Mouse (Mus musculus) intestine, embryonic 16.5 days (tissue): ENCODE measurements around the gene Furin. TPM values are rescaled to one million over a fixed set of nuclear protein-coding genes. Genes with fewer than 3 reads are reported as not detected.
A peak's percentile ranks its signal among the peaks of the same experiment; 100 is the strongest.

Source experiments
- ATAC-seq: fragments of 200-750 bp; cut with Nextera tagmentation; 2 replicates; pipeline ENCODE4 v1.8.0; 2017; ENCODE audit warnings: moderate TSS enrichment, moderate library complexity
- H3K27ac ChIP-seq: fragments of 300-500 bp; sonication (generic); 2 replicates; pipeline ENCODE4 v1.5.1; 2014; ENCODE audit warnings: mild to moderate bottlenecking, low read length
- H3K27me3 ChIP-seq: fragments of 300-500 bp; sonication (generic); replicated peaks from 2 replicates; pipeline ENCODE4 v1.6.1; 2014; ENCODE audit warnings: low read length, control low read depth, mixed read lengths; ENCODE audit not compliant: control insufficient read depth, insufficient read depth
- H3K36me3 ChIP-seq: fragments of 300-500 bp; sonication (generic); 2 replicates; pipeline ENCODE4 v1.6.1; 2014; ENCODE audit warnings: low read length, control low read depth; ENCODE audit not compliant: control insufficient read depth, insufficient read depth
- H3K4me1 ChIP-seq: fragments of 300-500 bp; sonication (generic); 2 replicates; pipeline ENCODE4 v1.6.1; 2014; ENCODE audit warnings: low read length, control low read depth, mixed read lengths; ENCODE audit not compliant: control insufficient read depth, insufficient read depth
- H3K4me2 ChIP-seq: fragments of 300-500 bp; sonication (generic); 2 replicates; pipeline ENCODE4 v1.6.1; 2014; ENCODE audit warnings: low read depth, low read length, control low read depth
- H3K4me3 ChIP-seq: fragments of 300-500 bp; sonication (generic); 2 replicates; pipeline ENCODE4 v1.5.1; 2014; ENCODE audit warnings: mild to moderate bottlenecking, low read length
- H3K9ac ChIP-seq: fragments of 300-500 bp; sonication (generic); 2 replicates; pipeline ENCODE4 v1.6.1; 2014; ENCODE audit warnings: low read depth, low read length
- H3K9me3 ChIP-seq: fragments of 300-500 bp; sonication (generic); 2 replicates; pipeline ENCODE4 v1.6.1; 2016; ENCODE audit warnings: low read length, control low read depth; ENCODE audit not compliant: control insufficient read depth
- WGBS: fragments of 180-500 bp; shearing (Covaris S2); extraction: QIAGEN DNeasy Blood & Tissue Kit; methylation state at CpG from one replicate; pipeline ENCODE4 v1.1.7; 2014; 5-methylcytosine and 5-hydroxymethylcytosine counted together
- polyA plus RNA-seq: library from polyadenylated mRNA; unstranded; fragments of >200 nt; fragmentation: Nextera tagmentation; extraction: Ambion mirVana; gene quantifications from 2 replicates; pipeline ENCODE4 v1.2.1, GENCODE M21; 2015

Gene Furin
- polyA plus RNA-seq, 1 experiment from 2014 or later, result 7.8 TPM

- H3K27ac ChIP-seq, result peak overlapping the region; percentile 45; the same call in 1 of the 2 replicates
- H3K36me3 ChIP-seq, result 0 out of 2 replicates have a peak, but pooled peaks cover 2% of the 10 kb centered on the region
- 25% methylated on average over 19 of the region's 19 CpGs for WGBS
- peaks cover 21% of the 10 kb centered on the region for H3K4me1 ChIP-seq
- H3K9me3 ChIP-seq, result no peaks in the 10 kb centered on the region
- H3K4me3 ChIP-seq, result peak overlapping the region; percentile 65
- peak overlapping the region; percentile 89 for H3K9ac ChIP-seq
- peak overlapping the region; percentile 88 for H3K4me2 ChIP-seq
- H3K27me3 ChIP-seq, result no peaks in the 10 kb centered on the region
- peak; percentile 4; the same call in 1 of the 2 replicates for ATAC-seq
These were observed 61.8 kb downstream of the Furin start for GRCm38 (mm10) chr7:80343270-80344018.

GRCm38 (mm10) chr7:80342858-80343257 lies 62.4 kb downstream of the Furin start, which contains the start of gene Hddc3:
Gene Hddc3 (plus strand): TSS chr7:80343104.
- under 1% methylated on average over 25 of the region's 25 CpGs for WGBS

DNA sequence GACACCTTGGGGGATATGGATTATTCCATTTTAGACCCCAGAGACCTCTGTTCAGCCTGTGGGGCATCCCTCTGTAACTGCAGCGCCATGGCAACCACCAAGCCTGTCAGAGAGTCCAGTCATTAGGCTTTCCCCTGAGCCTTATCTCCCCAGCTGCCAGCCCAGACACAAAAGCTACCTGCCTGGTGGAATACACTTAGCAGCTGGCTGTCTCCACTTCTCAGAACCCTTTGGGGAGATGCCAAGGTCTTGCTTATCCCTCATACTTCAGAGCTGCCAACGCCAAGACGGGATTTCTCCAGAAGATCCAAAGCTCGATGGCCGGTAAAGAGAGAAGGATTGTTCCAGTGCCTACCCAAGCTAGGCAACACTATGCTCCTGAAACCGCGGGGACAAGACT lies 63.4 kb downstream of the Furin start:
- Histone ChIP-seq H3K4me3 (no peak overlapping the region), H3K4me1 (peaks cover 26% of the 10 kb centered on the region), H3K9ac (no peak overlapping the region), H3K27me3 (no peaks in the 10 kb centered on the region), H3K36me3 (0 out of 2 replicates have a peak, but pooled peaks cover 3% of the 10 kb centered on the region), H3K27ac (no peak overlapping the region), H3K9me3 (no peaks in the 10 kb centered on the region), H3K4me2 (no peak overlapping the region)
- ATAC-seq, result no peak
- WGBS, result 77% methylated on average over 7 of the region's 7 CpGs

More at GRCm38 (mm10) chr7:80342858-80343257, 62.4 kb downstream of the Furin start, which contains the start of gene Hddc3:
- peak within 1 kb of the TSS; percentile 88 for H3K4me2 ChIP-seq
- no peaks in the 10 kb centered on the region for H3K27me3 ChIP-seq
- H3K27ac ChIP-seq, result peak within 1 kb of the TSS; percentile 45; the same call in 1 of the 2 replicates
- no peaks in the 10 kb centered on the region for H3K9me3 ChIP-seq
- H3K4me1 ChIP-seq, result peaks cover 25% of the 10 kb centered on the region
- 0 out of 2 replicates have a peak, but pooled peaks cover 2% of the 10 kb centered on the region for H3K36me3 ChIP-seq
- peak within 1 kb of the TSS; percentile 65 for H3K4me3 ChIP-seq
- peak within 1 kb of the TSS; percentile 89 for H3K9ac ChIP-seq
- ATAC-seq, result peak; percentile 19

DNA sequence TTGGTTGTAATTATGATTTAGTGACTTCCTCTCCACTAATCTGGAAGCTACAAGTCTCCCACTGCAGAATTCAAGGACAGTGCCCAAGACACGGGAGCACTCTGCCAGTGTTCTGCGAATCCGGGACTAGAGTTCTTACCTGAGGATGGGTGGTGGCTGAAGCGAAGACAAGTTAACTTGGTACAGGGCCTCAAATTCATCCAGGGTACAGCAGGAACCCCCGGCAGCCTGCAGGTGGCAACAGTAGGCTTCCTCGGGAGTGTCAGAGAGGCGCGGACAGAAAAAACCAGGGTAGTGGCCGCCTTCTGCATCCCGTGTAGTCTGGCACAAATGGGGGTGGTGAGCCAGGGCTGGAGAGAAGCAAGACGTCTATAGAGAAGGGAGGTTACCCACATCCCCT lies 64.4 kb downstream of the Furin start, which contains the start of gene Unc45a:
TSS of gene Unc45a (minus strand) at position 213 of the 400 bp plus-strand sequence.
- peaks cover 26% of the 10 kb centered on the region for H3K4me1 ChIP-seq
- 0 out of 2 replicates have a peak, but pooled peaks cover 7% of the 10 kb centered on the region for H3K36me3 ChIP-seq
- no peaks in the 10 kb centered on the region for H3K27me3 ChIP-seq
- H3K9me3 ChIP-seq, result no peaks in the 10 kb centered on the region
- peak within 1 kb of the TSS; percentile 91 for H3K4me2 ChIP-seq
- H3K27ac ChIP-seq, result peak within 1 kb of the TSS; percentile 89
- peak within 1 kb of the TSS; percentile 71 for H3K4me3 ChIP-seq
- 2% methylated on average over 11 of the region's 11 CpGs for WGBS
- peak within 1 kb of the TSS; percentile 81 for H3K9ac ChIP-seq
- ATAC-seq, result peak; percentile 66

DNA sequence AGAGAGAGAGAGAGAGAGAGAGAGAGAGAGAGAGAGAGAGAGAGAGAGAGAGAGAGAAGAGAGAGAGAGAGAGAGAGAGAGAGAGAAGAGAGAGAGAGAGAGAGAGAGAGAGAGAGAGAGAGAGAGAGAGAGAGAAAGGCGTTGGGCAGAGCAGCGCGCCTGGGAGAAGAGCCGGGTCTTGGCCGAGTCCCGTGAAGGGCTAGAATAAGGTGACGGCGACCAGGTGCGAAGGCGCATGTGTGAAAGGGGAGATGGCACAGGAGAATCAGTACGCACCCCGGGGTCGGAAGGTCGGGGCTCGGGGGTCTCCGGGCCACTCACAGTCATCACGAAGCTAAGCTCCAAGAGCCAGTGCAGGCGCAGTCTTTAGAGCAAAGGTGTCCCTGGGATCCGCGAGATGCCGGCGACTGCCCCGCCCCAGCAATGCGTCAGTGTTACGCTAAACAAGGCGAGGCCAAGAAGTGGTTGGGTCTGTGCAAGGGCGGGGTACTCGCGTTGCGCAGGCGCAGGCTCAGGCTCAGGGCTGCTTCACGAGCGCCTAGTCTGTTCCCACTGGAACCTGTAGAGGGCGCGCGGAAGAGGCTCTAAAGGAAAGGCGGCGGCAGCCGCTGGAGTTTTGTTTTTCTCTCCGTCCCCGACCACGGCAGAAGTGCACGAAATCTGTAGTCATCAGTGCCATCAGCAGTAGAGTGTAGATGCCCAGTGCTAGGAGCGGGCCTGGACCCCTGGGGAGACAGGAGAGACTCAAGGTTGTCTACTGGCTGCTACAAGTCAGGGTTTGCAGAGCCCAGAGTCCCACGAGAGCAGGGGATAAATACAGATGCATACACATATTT lies 65.2 kb downstream of the Furin start:
- under 1% methylated on average over 45 of the region's 45 CpGs for WGBS

DNA sequence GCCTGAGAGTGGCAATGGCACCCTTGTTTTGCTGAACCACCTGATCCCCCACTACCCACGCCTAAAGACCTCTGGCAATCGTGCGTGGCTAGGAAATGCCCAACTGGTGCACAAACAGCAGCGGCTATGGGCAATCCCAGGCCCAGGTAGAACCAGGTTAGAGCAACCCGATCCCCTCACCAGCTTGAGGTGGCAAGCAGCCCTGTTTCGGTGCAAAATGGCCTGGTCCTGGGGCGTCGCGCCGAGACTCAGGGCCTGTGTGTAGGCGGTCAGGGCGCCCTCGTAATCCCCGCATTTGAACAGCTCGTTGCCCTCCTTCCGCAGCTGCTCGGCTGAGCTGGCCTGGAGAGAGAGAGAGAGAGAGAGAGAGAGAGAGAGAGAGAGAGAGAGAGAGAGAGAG lies 65.9 kb downstream of the Furin start:
- Histone ChIP-seq H3K27me3 (no peaks in the 10 kb centered on the region), H3K4me2 (peak overlapping the region; percentile 91), H3K4me3 (peak overlapping the region; percentile 71), H3K9ac (peak overlapping the region; percentile 81), H3K27ac (no peak overlapping the region), H3K36me3 (peaks cover 8% of the 10 kb centered on the region; the same call in 1 of the 2 replicates), H3K9me3 (no peaks in the 10 kb centered on the region), H3K4me1 (peaks cover 26% of the 10 kb centered on the region)
- no peak for ATAC-seq
- WGBS, result 6% methylated on average over 17 of the region's 17 CpGs

More for the DNA sequence above, 65.2 kb downstream of the Furin start:
- Histone ChIP-seq H3K4me2 (peak overlapping the region; percentile 91), H3K9me3 (no peaks in the 10 kb centered on the region), H3K9ac (peak overlapping the region; percentile 81), H3K27ac (peak overlapping the region; percentile 89), H3K4me1 (peaks cover 26% of the 10 kb centered on the region), H3K36me3 (0 out of 2 replicates have a peak, but pooled peaks cover 5% of the 10 kb centered on the region), H3K27me3 (no peaks in the 10 kb centered on the region), H3K4me3 (peak overlapping the region; percentile 71)
- peak; percentile 97 for ATAC-seq

Other genes starting within 250 kb of the Furin start
- gene Sema4b, start 218.6 kb downstream of the Furin start, polyA plus RNA-seq, result 14.9 and 16.3 TPM in 2 replicates
- 285 and 306 TPM in 2 replicates for gene Cib1, start 172.6 kb downstream of the Furin start, polyA plus RNA-seq
- gene Gdpgp1, start 172.6 kb downstream of the Furin start, polyA plus RNA-seq, result 7.6 and 8.1 TPM in 2 replicates
- gene Ttll13, start 159.1 kb downstream of the Furin start, polyA plus RNA-seq, result 0.56 and 0.69 TPM in 2 replicates
- 52.0 and 57.8 TPM in 2 replicates for gene Ngrn, start 144.2 kb downstream of the Furin start, polyA plus RNA-seq
- 15.9 and 16.1 TPM in 2 replicates for gene Vps33b, start 135.8 kb downstream of the Furin start, polyA plus RNA-seq
- 101 and 102 TPM in 2 replicates for gene Prc1, start 111.0 kb downstream of the Furin start, polyA plus RNA-seq
- gene Rccd1, start 81.0 kb downstream of the Furin start, polyA plus RNA-seq, result 7.9 and 8.3 TPM in 2 replicates
- 35.0 and 38.5 TPM in 2 replicates for gene Unc45a, start 64.4 kb downstream of the Furin start, polyA plus RNA-seq
- gene Hddc3, start 62.3 kb downstream of the Furin start, polyA plus RNA-seq, result 15.1 and 18.7 TPM in 2 replicates
- 8.0 and 10.0 TPM in 2 replicates for gene Man2a2, start 34.1 kb downstream of the Furin start, polyA plus RNA-seq
- 10.9 and 11.6 TPM in 2 replicates for gene Fes, start 17.5 kb downstream of the Furin start, polyA plus RNA-seq
- 11.7 and 12.8 TPM in 2 replicates for gene Blm, start 129.7 kb upstream of the Furin start, polyA plus RNA-seq